Mouse (Mus musculus): Measurements from ENCODE around the gene Baz2b.

GRCm38 (mm10) chr2:60060185-60060775, 149.4 kb downstream of the Baz2b start:
- no peak for TF ChIP-seq CTCF (IDR thresholded peaks at IDR 0.05; ENCODE audit: extremely low read depth, insufficient read depth, insufficient read length, insufficient replicate concordance)
- no peak for TF ChIP-seq POLR2A (IDR thresholded peaks at IDR 0.05; ENCODE audit: low read depth, low read length)
